Mouse (Mus musculus) liver, adult (tissue): ENCODE results near the gene Lpar2.

Experiments
- GATA4 ChIP-seq: IDR thresholded peaks from 2 replicates; pipeline ENCODE4 v1.6.1; 2014; ENCODE audit warnings: mild to moderate bottlenecking, low read length; ENCODE audit not compliant: insufficient replicate concordance

Lpar2 gene

GRCm38 (mm10) chr8:69799946-69800345 lies 22.3 kb upstream of the Lpar2 start:
- no peak for TF ChIP-seq GATA4

DNA sequence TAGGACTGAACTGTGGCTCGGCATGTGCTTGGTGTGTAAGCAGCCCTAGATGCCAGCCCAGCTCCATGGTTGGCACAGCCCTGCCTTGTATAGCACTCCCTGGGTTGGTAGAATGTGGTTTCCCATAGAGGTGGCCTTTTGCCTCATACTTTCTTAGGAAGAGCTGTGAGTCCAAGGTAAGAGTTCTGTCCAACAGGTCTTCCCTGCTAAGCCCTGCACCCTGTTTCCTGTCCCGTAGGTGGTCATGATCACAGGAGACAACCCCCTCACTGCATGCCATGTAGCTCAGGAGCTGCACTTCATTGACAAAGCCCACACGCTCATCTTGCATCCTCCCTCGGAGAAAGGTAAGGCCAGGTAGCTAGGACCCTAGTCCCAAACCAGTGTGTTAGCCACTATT lies 20.4 kb upstream of the Lpar2 start:
- no peak for TF ChIP-seq GATA4

GRCm38 (mm10) chr8:69802216-69802615 lies 20.0 kb upstream of the Lpar2 start:
- no peak for TF ChIP-seq GATA4

GRCm38 (mm10) chr8:69803366-69803765 lies 18.9 kb upstream of the Lpar2 start:
- TF ChIP-seq GATA4: no peak

DNA sequence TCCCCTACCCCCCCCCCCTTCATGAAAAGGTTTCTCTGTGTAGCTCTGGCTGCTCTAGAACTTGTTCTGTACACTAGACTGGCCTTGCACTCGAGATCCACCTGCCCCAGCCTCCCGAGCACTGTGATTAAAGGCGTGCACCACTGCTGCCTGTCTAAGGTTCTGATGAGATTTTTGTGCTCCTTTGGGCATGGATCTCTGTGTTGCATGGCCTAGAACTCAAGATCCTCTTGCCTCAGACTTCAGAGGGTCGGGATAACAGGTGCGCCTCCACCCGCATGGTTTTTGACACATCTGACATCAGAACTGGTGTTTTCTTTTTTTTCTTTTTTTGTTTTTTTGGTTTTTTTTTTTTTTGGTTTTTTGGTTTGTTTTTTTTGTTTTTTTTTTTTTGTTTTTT lies 17.7 kb upstream of the Lpar2 start:
- no peak for TF ChIP-seq GATA4

DNA sequence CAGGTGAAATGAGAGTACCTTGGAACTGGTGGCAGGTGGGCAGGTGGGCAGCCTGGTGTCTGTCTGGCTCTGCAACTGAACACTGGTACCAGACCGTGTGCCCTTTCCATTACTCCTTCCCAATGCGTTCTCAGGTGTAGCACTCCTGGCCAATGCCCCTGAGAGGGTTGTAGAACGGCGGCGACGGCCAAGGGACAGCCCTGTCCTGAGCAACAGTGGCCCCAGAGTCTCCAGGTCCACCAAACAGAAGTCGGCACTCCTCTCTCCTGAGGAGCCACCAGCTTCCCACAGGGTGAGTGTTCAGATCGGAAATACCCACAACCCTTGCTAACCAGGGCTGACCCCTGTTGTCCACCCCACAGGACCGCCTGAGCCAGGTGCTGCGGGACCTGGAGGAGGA lies 17.1 kb upstream of the Lpar2 start:
- no peak for TF ChIP-seq GATA4

DNA sequence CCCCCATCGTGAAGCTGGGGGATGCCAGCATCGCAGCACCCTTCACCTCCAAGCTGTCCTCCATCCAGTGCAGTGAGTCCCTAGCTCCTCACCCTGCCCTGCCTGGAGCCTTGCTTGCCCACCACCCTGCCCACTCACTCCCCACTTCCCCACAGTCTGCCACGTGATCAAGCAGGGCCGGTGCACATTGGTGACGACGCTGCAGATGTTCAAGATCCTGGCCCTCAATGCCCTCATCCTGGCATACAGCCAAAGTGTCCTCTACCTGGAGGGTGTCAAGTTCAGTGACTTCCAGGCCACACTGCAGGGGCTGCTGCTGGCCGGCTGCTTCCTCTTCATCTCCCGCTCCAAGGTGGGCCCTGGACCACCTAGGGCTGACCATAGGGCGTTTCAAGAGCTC lies 16.7 kb upstream of the Lpar2 start:
- TF ChIP-seq GATA4: no peak

DNA sequence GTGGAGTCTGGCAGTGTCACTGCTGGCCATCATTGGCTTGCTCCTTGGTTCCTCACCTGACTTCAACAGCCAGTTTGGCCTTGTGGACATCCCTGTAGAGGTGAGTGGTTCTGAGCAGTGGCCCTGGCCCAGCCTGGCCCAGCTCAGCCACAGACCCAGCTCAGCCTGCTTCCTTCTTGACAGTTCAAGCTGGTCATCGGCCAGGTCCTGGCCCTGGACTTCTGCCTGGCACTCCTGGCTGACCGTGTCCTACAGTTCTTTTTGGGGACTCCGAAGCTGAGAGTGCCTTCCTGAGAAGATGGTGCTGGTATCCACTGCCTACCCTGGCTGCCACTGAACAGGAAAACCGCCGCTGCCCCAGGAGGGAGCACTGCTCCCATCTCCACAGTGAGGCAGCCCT lies 15.0 kb upstream of the Lpar2 start:
- no peak for TF ChIP-seq GATA4

GRCm38 (mm10) chr8:69808094-69808863 lies 13.9 kb upstream of the Lpar2 start, which contains the start of gene Gmip:
Gene Gmip, plus strand, starts transcription at chr8:69808679.
- TF ChIP-seq GATA4: no peak

GRCm38 (mm10) chr8:69808864-69809403 lies 13.3 kb upstream of the Lpar2 start:
- no peak for TF ChIP-seq GATA4

- no peak for TF ChIP-seq GATA4
Measured at GRCm38 (mm10) chr8:69809820-69810219, 12.4 kb upstream of the Lpar2 start.

GRCm38 (mm10) chr8:69814881-69815280 lies 7.3 kb upstream of the Lpar2 start:
- TF ChIP-seq GATA4: no peak

GRCm38 (mm10) chr8:69815396-69815795 lies 6.8 kb upstream of the Lpar2 start:
- no peak for TF ChIP-seq GATA4

DNA sequence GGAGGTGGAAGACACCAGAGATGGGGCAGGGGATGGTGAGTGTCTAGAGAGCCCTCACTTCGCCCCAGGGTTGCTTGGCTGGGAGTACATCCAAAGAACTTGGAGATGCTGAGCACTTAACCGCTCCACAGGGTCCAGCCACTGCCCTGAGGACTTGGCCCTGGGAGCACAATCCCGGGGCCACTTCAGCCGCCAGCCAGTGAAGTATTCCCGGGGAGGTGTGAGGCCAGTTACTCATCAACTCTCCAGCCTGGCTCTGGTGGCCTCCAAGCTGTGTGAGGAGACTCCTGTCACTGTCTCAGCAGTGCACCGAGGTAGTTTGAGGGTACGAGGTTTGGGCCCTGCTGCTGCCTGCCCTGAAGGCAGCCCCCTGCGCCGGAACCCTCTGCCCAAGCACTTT lies 1.8 kb upstream of the Lpar2 start:
- no peak for TF ChIP-seq GATA4

DNA sequence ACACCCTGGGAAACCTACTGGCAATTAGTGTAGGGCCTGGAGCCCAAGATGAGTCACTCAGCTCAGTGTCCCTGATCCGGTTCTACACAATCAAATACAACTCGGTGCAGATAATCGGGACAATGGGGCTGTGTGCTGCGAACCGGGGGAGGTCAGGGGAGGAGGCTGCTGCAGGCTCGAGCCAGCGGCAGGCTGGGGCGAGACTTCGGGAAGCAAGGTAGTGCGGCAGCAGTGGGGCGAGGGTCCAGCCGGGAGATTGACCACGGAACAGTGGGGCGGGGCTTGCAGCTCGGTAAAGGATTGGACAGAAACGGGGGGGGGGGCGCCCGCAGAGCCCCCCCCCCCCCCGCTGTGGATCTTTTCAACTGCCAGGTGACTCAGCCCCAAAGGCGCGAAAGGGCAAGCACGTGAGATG lies 251 bp upstream of the Lpar2 start:
- no peak for TF ChIP-seq GATA4

DNA sequence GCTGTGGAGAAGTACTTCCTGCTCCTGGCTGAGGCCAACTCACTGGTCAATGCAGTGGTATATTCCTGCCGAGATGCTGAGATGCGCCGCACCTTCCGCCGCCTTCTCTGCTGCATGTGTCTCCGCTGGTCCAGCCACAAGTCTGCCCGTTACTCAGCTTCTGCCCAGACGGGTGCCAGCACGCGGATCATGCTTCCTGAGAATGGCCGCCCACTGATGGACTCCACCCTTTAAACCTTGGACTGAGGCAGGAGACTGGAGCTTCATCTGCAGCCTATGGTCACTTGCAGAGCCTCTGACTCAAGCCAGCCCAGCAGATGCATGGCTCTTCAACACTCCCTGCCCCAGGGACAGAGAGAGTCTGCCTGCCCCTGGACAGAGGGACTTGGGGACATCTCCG lies 4.1 kb downstream of the Lpar2 start:
- TF ChIP-seq GATA4: no peak
